Mouse (Mus musculus) heart, embryonic 14.5 days (tissue): ENCODE results near the gene Bfar. TPM values are rescaled to one million over a fixed set of nuclear protein-coding genes. Genes with fewer than 3 reads are reported as not detected.

Experiments used
- ATAC-seq: fragments of 200-750 bp; cut with Nextera tagmentation; 2 replicates; pipeline ENCODE4 v1.8.0; 2017; ENCODE audit warnings: low read depth, moderate TSS enrichment; ENCODE audit not compliant: insufficient number of reproducible peaks, insufficient read depth, low FRiP score
- H3K27ac ChIP-seq, 2 experiments: fragments of 200-500 bp in 1 of 2; fragments of 300-500 bp in 1 of 2; sonication (generic) in 1 of 2; replicated peaks in 1 of 2; 2 replicates each; pipeline ENCODE4 v1.5.1; 2012 to 2014; ENCODE audit warnings: low read depth in 2 of 2, low read length in 2 of 2, control low read depth in 1 of 2, mild to moderate bottlenecking in 1 of 2, mixed read lengths in 1 of 2; ENCODE audit not compliant: control insufficient read depth in 1 of 2, insufficient read depth in 1 of 2
- H3K27me3 ChIP-seq: fragments of 300-500 bp; sonication (generic); 2 replicates; pipeline ENCODE4 v1.6.1; 2014; ENCODE audit warnings: mild to moderate bottlenecking, low read length, control low read depth; ENCODE audit not compliant: control insufficient read depth, insufficient read depth
- H3K36me3 ChIP-seq: fragments of 300-500 bp; sonication (generic); 2 replicates; pipeline ENCODE4 v1.6.1; 2014; ENCODE audit warnings: mild to moderate bottlenecking, control low read depth, low read length, mixed read lengths; ENCODE audit not compliant: control insufficient read depth, insufficient read depth
- H3K4me1 ChIP-seq, 2 experiments: fragments of 200-500 bp in 1 of 2; fragments of 300-500 bp in 1 of 2; sonication (generic) in 1 of 2; 2 replicates each; pipeline ENCODE4 v1.6.1; 2012 to 2014; ENCODE audit warnings: low read length in 2 of 2, control low read depth in 1 of 2, mixed read lengths in 1 of 2; ENCODE audit not compliant: control insufficient read depth in 2 of 2, insufficient read depth in 2 of 2
- H3K4me2 ChIP-seq: fragments of 300-500 bp; sonication (generic); 2 replicates; pipeline ENCODE4 v1.6.1; 2014; ENCODE audit warnings: mild to moderate bottlenecking, low read length
- H3K4me3 ChIP-seq, 2 experiments: fragments of 200-500 bp in 1 of 2; fragments of 300-500 bp in 1 of 2; sonication (generic) in 1 of 2; 2 replicates each; pipeline ENCODE4 v1.5.1; 2012 to 2014; ENCODE audit warnings: low read length in 2 of 2, mild to moderate bottlenecking in 2 of 2, control low read depth in 1 of 2, low read depth in 1 of 2, moderate library complexity in 1 of 2; ENCODE audit not compliant: control insufficient read depth in 1 of 2, insufficient read depth in 1 of 2
- H3K9ac ChIP-seq: fragments of 300-500 bp; sonication (generic); 2 replicates; pipeline ENCODE4 v1.6.1; 2014; ENCODE audit warnings: mild to moderate bottlenecking, low read length
- H3K9me3 ChIP-seq: fragments of 300-500 bp; sonication (generic); 2 replicates; pipeline ENCODE4 v1.6.1; 2016; ENCODE audit warnings: low read length, control low read depth; ENCODE audit not compliant: control insufficient read depth
- WGBS: fragments of 180-500 bp; shearing (Covaris S2); extraction: QIAGEN DNeasy Blood & Tissue Kit; methylation state at CpG from one replicate; pipeline ENCODE4 v1.1.7; 2014; 5-methylcytosine and 5-hydroxymethylcytosine counted together
- polyA plus RNA-seq: library from polyadenylated mRNA; unstranded; fragments of >200 nt; fragmentation: Nextera tagmentation; extraction: Ambion mirVana; gene quantifications from 2 replicates; pipeline ENCODE4 v1.2.1, GENCODE M21; 2014

Bfar gene
- polyA plus RNA-seq, 1 experiment from 2014 or later = 42.8 TPM

DNA sequence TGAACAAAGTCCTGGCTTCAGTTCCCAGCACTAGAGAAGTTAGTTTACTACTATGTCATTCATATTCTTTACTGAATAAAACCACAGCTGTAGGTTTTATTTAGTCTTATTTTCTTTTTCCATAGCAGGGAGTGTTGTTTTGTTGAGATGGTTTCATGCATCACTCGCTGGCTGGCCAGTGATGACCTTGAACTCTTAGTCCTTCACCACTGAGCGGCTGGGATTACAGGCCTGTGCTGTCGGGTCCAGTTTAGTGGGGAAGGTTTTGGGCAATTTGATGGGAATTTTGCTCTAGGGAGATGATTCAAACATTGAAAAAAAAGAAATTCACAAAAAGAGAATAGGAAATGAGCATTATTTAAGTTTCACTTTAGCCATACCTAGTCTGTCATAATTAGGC, 2.9 kb downstream of the Bfar start:
- ATAC-seq = no peak
- Histone ChIP-seq H3K9me3 (no peaks in the 10 kb centered on the region), H3K36me3 (peaks cover 24% of the 10 kb centered on the region), H3K4me2 (no peak overlapping the region), H3K4me3 (no peak overlapping the region), H3K27me3 (no peaks in the 10 kb centered on the region), H3K9ac (no peak overlapping the region), H3K27ac (no peak overlapping the region), H3K4me1 (peaks cover 2 to 6% of the 10 kb centered on the region in 2 experiments; a peak in 2 of 4 replicates)
- 81% methylated on average over 3 of the region's 3 CpGs for WGBS

DNA sequence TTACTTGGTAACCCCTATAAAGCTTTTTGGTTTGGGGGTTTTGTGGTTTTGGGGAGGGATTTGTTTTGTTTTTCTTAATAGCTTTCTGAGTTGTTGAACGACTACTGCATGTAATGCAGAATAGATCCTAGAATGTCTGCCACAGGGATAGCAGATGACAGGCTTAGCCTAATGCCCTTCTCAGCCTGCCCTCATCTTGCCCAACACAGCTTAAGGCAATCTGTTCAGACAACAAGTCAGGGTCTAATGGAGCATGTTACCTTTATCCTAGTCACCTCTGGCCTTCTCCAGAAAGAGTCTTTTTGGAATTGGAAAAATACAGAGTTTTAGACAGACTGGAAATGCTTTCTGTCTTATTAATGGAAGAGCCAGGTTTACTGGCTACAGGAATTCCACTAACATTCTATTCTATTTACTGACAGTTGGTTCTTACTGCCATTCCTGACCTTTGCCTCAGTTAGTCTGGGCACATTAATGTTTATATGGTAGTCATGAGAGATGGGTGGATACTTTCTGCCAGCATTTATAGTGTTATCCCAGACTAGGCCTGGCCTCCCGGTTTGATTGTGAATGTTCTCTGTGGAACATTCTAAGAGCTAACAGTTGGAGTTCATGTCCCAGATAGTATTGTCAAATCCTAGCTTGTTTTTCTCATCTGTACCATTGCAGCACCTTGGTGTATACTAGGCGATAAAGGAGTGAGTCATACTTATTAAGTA, 7.1 kb downstream of the Bfar start:
- H3K36me3 ChIP-seq = peaks cover 29% of the 10 kb centered on the region
- no peak overlapping the region for H3K4me3 ChIP-seq
- no peaks in the 10 kb centered on the region for H3K27me3 ChIP-seq
- H3K4me1 ChIP-seq = no peaks in the 10 kb centered on the region
- H3K4me2 ChIP-seq = no peak overlapping the region
- no peak for ATAC-seq
- no peak overlapping the region for H3K27ac ChIP-seq
- WGBS = 85% methylated on average over 3 of the region's 3 CpGs
- no peaks in the 10 kb centered on the region for H3K9me3 ChIP-seq
- no peak overlapping the region for H3K9ac ChIP-seq

DNA sequence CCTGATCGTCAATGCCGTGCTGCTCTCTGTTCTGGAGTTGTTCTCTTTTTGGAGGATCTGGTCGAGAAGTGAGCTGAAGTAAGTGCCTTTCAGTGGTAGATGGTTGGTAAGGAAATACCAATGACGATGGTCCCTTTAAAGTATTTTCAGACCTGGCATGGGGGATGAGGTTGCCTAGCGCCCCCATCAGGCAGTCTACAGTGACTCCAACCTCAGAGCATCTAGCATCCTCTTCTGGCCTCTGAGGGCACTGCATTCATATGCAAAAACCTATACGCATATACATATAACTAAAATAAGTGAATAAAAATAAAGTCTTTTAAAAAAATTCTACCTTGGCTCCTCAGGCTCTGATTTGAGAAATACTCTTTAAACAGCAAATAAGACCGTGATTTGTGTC, 27.3 kb downstream of the Bfar start:
- H3K36me3 ChIP-seq = peaks cover 89% of the 10 kb centered on the region
- WGBS = 89% methylated on average over 7 of the region's 7 CpGs
- no peak overlapping the region for H3K4me2 ChIP-seq
- H3K4me1 ChIP-seq = no peaks in the 10 kb centered on the region
- no peaks in the 10 kb centered on the region for H3K27me3 ChIP-seq
- H3K27ac ChIP-seq = no peak overlapping the region
- no peaks in the 10 kb centered on the region for H3K9me3 ChIP-seq
- ATAC-seq = no peak
- H3K9ac ChIP-seq = no peak overlapping the region
- H3K4me3 ChIP-seq = no peak overlapping the region

DNA sequence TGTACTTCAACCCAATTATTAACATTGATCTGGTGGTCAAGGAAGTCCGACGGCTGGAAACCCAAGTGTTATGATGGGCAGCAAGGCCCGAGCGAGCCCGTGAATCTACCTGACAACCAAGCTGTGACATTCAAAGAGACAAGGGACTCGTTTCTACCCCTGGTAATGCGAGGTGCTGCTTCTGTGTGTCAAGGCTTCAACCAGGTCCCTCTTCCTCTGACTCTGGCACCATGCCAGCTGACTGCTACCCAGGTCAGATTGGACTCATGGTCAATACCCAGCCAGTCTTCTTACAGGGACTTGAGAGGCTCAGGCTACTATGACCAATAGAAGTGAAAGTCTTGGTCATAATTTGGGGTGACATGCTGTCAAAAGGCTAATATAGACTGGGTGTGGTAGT, 30.5 kb downstream of the Bfar start:
- Histone ChIP-seq H3K4me2 (no peak overlapping the region), H3K27ac (no peak overlapping the region), H3K4me1 (no peaks in the 10 kb centered on the region), H3K9ac (no peak overlapping the region), H3K4me3 (no peak overlapping the region), H3K9me3 (no peaks in the 10 kb centered on the region), H3K27me3 (no peaks in the 10 kb centered on the region), H3K36me3 (peaks cover 78% of the 10 kb centered on the region)
- no peak for ATAC-seq
- WGBS = 91% methylated on average over 7 of the region's 7 CpGs

GRCm38 (mm10) chr16:13704676-13705075, 33.0 kb downstream of the Bfar start:
- Histone ChIP-seq H3K4me2 (no peak overlapping the region), H3K27ac (no peak overlapping the region), H3K36me3 (peaks cover 53% of the 10 kb centered on the region), H3K9ac (no peak overlapping the region), H3K27me3 (no peaks in the 10 kb centered on the region), H3K4me1 (no peaks in the 10 kb centered on the region), H3K9me3 (no peaks in the 10 kb centered on the region), H3K4me3 (no peak overlapping the region)
- ATAC-seq = no peak
- 86% methylated on average over 8 of the region's 10 CpGs for WGBS

GRCm38 (mm10) chr16:13714910-13715309, 43.3 kb downstream of the Bfar start:
- Histone ChIP-seq H3K9ac (no peak overlapping the region), H3K4me1 (no peaks in the 10 kb centered on the region), H3K27me3 (no peaks in the 10 kb centered on the region), H3K4me2 (no peak overlapping the region), H3K4me3 (no peak overlapping the region), H3K27ac (no peak overlapping the region), H3K9me3 (no peaks in the 10 kb centered on the region), H3K36me3 (no peaks in the 10 kb centered on the region)
- 80% methylated on average over 3 of the region's 3 CpGs for WGBS
- no peak for ATAC-seq

DNA sequence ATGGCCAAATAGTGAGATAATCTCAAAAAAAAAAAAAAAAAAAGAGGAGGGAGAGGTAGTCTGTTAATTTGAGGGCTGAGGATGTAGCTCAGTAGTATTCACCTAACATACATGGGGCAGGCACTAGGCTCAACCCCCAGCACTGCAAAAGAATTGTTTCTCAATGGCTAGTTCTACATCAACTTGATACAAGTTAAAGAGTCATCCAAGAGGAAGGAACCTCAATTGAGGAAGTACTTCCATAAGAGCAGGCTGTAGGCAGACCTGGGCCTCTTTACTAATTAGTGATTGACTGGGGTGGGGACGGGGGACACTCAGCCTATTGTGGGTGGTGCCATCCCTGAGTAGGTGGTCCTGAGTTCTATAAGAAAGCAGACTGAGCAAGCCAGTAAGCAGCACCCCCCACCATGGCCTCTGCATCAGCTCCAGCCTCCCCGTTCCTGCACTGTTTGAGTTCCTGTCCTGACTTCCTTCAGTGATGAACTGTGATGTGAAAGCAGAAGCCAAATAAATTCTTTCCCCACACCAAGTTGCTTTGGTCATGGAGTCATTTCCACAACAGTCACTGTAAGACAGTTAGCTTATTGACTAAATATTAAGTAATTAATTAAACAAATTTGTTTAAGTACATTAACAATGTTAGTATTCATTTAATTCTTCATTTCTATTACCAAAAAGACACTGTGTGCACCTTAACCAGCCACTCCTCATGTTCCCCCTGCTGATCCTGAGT, 45.3 kb downstream of the Bfar start:
- no peak for ATAC-seq
- Histone ChIP-seq H3K4me3 (no peak overlapping the region), H3K9ac (no peak overlapping the region), H3K27ac (no peak overlapping the region), H3K36me3 (no peaks in the 10 kb centered on the region), H3K9me3 (no peaks in the 10 kb centered on the region), H3K4me2 (no peak overlapping the region), H3K4me1 (no peaks in the 10 kb centered on the region), H3K27me3 (no peaks in the 10 kb centered on the region)
- WGBS = 78% methylated on average over 2 of the region's 2 CpGs
